Mouse (Mus musculus) spleen, adult 2 months (tissue): ENCODE data around the gene Fgf10.

Experiments used
- CTCF ChIP-seq: fragments of 200-500 bp; IDR thresholded peaks from 2 replicates; pipeline ENCODE4 v1.5.1; 2011; ENCODE audit warnings: mild to moderate bottlenecking, inconsistent platforms; ENCODE audit not compliant: insufficient read depth, insufficient read length, insufficient replicate concordance; ENCODE audit errors: extremely low read depth
- POLR2A ChIP-seq: fragments of 200-500 bp; IDR thresholded peaks from 2 replicates; pipeline ENCODE4 v1.6.1; 2011; ENCODE audit warnings: low read depth, low read length, inconsistent platforms

DNA sequence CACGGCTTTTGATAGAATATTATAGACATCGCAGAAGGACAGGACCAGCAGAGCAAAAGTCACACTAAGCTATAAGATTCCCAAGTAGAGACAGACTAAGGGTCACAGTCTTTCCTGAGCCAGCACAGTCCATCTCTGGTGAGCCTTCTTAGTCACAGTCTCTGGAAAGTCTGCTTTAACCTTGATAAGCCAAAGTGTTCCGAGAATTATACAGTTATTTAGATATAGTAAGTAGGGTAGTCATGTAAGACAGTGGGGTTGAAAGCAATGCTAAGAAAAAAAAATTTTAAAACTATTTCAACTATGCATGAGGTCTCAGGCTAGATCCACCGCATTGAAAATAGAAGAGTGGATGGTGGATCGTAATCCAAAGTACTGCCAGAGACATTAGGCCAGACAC lies 33.5 kb upstream of the Fgf10 start:
- TF ChIP-seq CTCF (no peak), POLR2A (no peak)
